Mouse (Mus musculus): ENCODE results near the gene Gm49425.

Gm49425 gene

DNA sequence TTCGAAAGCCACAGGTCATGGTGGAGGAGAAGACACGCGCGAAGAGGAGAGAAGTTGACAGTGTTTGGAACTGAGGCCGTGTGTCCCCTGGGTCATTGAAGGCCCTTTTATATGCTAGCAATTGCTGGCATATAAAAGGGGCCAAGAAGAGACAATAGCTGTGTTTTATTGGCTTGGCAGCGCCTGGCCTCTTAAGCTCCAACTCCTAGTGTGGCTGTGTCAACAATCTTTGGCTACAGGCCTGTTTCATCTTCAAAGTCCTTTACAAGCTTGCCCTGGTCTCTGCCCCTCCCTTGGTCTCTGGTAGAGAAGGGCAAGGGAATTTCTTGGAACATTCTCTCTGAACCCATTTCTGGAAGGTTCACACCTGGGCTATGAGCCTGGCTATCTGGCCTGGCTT lies 25.6 kb downstream of the Gm49425 start, which contains the start of gene Krt83:
Gene Krt83, minus strand, starts transcription at position 82 of the 400 bp plus-strand sequence.
- no peak for DNase-seq (ENCODE audit: low read depth, low spot score)

DNA sequence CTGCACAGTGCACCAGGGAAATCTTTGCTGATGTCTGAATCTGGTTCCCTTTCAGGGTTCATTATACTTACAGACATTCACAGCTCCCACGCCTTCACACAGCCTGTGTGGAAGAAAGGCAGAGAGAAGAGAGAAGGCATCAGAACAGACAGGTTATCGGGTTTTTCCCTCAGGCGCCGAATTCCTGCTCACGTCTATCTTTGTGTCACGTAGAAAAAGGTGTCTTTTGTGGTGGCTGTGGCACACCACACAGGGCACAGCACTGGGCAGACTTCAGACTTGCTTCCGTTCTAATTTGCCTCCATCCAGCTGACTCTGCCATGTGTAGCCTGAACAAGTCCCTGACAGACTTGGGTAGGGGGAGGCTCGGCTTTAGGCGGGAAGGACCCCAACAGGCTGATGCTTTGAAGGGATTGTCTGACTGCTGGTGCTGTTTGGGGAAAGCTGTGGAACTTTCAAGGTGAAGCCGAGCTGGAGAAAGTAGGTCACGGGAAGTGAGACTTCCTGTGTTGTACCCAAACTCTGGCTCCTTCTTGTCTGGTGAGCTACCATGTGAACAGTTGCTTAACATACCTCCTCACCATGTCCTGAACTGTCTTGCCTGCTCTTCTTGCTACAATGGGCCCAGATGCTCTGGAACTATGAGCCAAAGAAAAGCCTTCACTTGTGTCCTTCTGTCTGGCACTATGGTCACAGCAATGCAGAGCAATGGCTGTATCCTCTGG lies 31.0 kb downstream of the Gm49425 start:
- no peak for DNase-seq (ENCODE audit: low read depth, low spot score)

DNA sequence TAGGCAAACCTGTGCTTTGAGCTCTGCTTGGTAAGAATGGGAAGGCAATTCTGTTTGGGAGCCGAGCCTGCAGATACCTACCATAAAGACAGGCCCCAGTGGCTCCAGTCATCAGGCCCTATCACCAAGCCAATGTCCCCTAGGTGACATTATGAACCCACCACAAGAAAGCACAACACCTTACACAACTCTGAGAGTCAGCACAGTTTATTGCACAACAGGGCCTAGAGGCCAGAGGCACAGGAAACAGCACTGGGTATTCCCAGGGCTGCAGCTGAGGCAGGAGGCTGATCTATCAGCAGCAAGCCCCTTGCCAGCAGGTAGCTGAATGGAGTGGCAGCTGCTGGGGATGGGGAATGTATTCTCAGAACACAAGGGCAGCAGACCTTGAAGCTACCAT lies 32.1 kb downstream of the Gm49425 start:
- DNase-seq (ENCODE audit: low read depth, low spot score) = no peak

- DNase-seq (ENCODE audit: low read depth, low spot score) = no peak
Observed at GRCm38 (mm10) chr15:101483646-101484045, 33.4 kb downstream of the Gm49425 start.

DNA sequence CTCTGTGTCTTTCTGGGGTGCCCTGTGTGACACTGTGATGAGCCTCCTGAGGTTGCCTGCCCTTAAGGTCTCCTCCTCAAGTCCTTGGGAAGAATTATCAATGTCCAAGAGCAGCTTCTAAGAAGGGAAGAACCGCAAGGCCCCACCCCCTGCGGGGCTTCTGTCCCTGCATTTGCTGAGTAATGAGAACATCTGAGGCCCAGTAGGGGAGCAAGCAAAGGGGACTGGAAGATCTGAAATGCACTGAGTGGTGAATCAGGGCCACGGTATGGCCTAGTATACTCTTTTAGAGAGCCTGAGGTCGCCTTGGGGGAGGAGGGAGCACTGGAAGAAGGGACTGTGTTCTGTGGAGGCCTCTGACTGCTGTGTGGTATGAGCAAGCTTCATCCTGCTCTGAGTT lies 35.0 kb downstream of the Gm49425 start:
- DNase-seq (ENCODE audit: low read depth, low spot score) = no peak

- no peak for DNase-seq (ENCODE audit: low read depth, low spot score)
Observed at GRCm38 (mm10) chr15:101479666-101480060, 37.4 kb downstream of the Gm49425 start.

DNA sequence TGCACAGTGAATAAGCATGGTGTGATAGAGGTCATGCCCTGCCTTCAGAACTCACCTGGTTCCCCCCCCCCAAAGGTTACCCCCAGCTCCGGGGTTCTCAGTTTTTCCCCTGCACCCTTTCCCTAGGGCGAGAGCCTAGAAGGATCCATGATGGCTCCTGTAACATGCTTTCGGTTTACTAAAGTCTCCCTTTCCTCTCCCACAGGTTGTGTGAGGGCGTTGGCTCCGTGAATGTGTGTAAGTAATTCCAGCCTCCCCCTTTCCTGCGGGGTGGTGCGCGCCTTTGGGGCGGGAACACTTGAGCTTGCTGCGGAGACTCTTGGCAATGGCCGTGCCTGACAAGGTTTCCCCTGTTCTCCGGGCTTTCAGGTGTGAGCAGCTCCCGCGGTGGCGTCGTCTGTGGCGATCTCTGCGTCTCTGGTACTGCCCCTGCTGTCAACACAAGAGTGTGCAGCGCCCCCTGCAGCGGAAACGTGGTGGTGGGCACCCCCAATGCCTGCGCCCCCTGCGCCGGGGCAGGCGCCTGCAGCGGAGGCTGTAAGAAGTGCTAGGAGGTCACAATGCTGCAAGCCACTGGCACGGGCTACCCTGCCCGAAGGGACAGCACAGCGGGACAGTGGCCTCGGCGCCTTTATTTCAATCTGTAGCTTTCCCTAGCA lies 37.9 kb downstream of the Gm49425 start:
- no peak for DNase-seq (ENCODE audit: low read depth, low spot score)

DNA sequence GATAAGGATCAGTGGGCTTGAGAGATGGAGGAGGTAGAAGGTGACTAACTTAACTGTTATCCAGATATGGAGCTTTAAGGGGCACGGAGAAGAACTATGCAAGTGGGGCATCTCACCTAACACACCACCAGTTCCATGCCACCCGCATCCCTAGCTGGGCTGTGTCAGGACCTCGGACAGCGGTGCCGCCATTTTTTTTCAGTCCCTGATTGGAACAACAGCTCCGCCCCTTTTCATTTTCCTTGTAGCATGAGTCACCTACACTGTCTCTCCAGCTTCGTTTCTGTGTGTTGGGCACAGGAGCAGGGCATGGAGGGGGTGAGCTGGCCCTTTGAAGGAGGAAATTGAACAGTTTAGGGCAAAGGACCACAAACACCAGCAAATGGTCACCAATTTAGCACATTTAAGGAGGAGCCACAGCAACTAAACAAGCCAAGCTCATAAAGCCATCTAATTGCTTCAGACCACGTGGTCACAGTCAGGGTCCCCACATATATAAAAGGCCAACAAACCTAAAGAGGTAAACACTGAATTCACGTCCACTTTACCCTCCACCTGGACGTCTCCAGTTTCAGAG lies 44.0 kb downstream of the Gm49425 start, which contains the start of gene Krt86:
Gene Krt86, plus strand, starts transcription at position 527 of the 577 bp plus-strand sequence.
- DNase-seq (ENCODE audit: low read depth, low spot score) = no peak

DNA sequence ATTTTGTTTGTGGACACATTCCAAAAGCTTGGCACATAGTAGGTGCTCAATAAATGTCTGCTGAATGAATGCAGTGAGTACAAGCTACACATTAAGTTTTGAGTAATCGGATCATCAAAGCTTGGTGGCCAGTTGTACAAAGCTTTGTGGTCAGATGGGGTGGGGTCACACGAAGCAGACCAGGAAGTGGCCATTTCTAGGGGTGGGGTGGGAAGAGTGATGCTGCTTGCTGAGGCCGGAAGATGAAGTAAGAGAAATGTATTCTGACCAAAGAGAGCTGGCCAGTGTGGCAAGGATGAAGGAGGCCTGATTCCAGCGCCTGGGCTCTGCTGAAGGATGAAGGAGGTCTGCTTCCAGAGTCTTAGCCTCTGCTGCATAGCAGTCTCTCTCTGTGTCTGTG lies 48.0 kb downstream of the Gm49425 start:
- DNase-seq (ENCODE audit: low read depth, low spot score) = no peak
